Mouse (Mus musculus): ENCODE results near the gene Gm11077. TPM values are rescaled to one million over a fixed set of nuclear protein-coding genes. Genes with fewer than 3 reads are reported as not detected.

Gm11077 gene
- polyA plus RNA-seq, 1 experiment from 2014 or later = not detected

- ATAC-seq (ENCODE audit: insufficient read depth) (no peak), DNase-seq (peak; percentile 53)
- Histone ChIP-seq H3K4me2 (no peak overlapping the region), H3K4me3 (ENCODE audit: low read depth, low read length) (no peak overlapping the region), H3K27me3 (ENCODE audit: insufficient read depth, low read length) (no peaks in the 10 kb centered on the region), H3K9ac (no peak overlapping the region), H3K9me3 (ENCODE audit: low read depth, low read length) (no peaks in the 10 kb centered on the region), H3K36me3 (ENCODE audit: insufficient read depth) (no peaks in the 10 kb centered on the region), H3K27ac (ENCODE audit: low read depth) (no peak overlapping the region), H3K4me1 (ENCODE audit: insufficient read depth) (no peaks in the 10 kb centered on the region)
- WGBS = 79% methylated on average over 11 of the region's 11 CpGs
- no peak for TF ChIP-seq CTCF (IDR thresholded peaks at IDR 0.05; ENCODE audit: low read depth)
These were observed 31.1 kb upstream of the Gm11077 start for GRCm38 (mm10) chr6:140697994-140698393.

- H3K9ac ChIP-seq = no peak overlapping the region
- WGBS = 94% methylated on average over 1 of the region's 1 CpGs
- H3K27me3 ChIP-seq (ENCODE audit: insufficient read depth, low read length) = no peaks in the 10 kb centered on the region
- ATAC-seq (ENCODE audit: insufficient read depth) (no peak), DNase-seq (no peak)
- H3K27ac ChIP-seq (ENCODE audit: low read depth) = no peak overlapping the region
- H3K4me3 ChIP-seq (ENCODE audit: low read depth, low read length) = no peak overlapping the region
- no peak overlapping the region for H3K4me2 ChIP-seq
- H3K9me3 ChIP-seq (ENCODE audit: low read depth, low read length) = no peaks in the 10 kb centered on the region
- H3K4me1 ChIP-seq (ENCODE audit: insufficient read depth) = no peaks in the 10 kb centered on the region
- no peaks in the 10 kb centered on the region for H3K36me3 ChIP-seq (ENCODE audit: insufficient read depth)
- no peak for TF ChIP-seq CTCF (IDR thresholded peaks at IDR 0.05; ENCODE audit: low read depth)
These were observed 30.5 kb upstream of the Gm11077 start for GRCm38 (mm10) chr6:140698596-140698995.

GRCm38 (mm10) chr6:140701259-140701658, 27.8 kb upstream of the Gm11077 start:
- no peak for ATAC-seq (ENCODE audit: insufficient read depth)
- 67% methylated on average over 6 of the region's 6 CpGs for WGBS

GRCm38 (mm10) chr6:140705132-140705531, 24.0 kb upstream of the Gm11077 start:
- Histone ChIP-seq H3K27ac (ENCODE audit: low read depth) (no peak overlapping the region), H3K4me1 (ENCODE audit: insufficient read depth) (0 out of 2 replicates have a peak, but pooled peaks cover 3% of the 10 kb centered on the region), H3K4me3 (ENCODE audit: low read depth, low read length) (no peak overlapping the region), H3K9me3 (ENCODE audit: low read depth, low read length) (no peaks in the 10 kb centered on the region; the same call in 1 of the 2 replicates), H3K27me3 (ENCODE audit: insufficient read depth, low read length) (no peaks in the 10 kb centered on the region), H3K4me2 (no peak overlapping the region), H3K9ac (no peak overlapping the region), H3K36me3 (ENCODE audit: insufficient read depth) (no peaks in the 10 kb centered on the region)
- DNase-seq = no peak
- ATAC-seq (ENCODE audit: insufficient read depth) = no peak
- TF ChIP-seq CTCF (IDR thresholded peaks at IDR 0.05; ENCODE audit: low read depth) = no peak
- 86% methylated on average over 10 of the region's 10 CpGs for WGBS

More at GRCm38 (mm10) chr6:140701259-140701658, 27.8 kb upstream of the Gm11077 start:
- H3K27me3 ChIP-seq (ENCODE audit: insufficient read depth, low read length) = no peaks in the 10 kb centered on the region
- no peaks in the 10 kb centered on the region for H3K36me3 ChIP-seq (ENCODE audit: insufficient read depth)
- no peaks in the 10 kb centered on the region; the same call in 1 of the 2 replicates for H3K9me3 ChIP-seq (ENCODE audit: low read depth, low read length)
- TF ChIP-seq CTCF (IDR thresholded peaks at IDR 0.05; ENCODE audit: low read depth) = no peak
- H3K9ac ChIP-seq = no peak overlapping the region
- no peak overlapping the region for H3K4me3 ChIP-seq (ENCODE audit: low read depth, low read length)
- no peak for DNase-seq
- no peaks in the 10 kb centered on the region for H3K4me1 ChIP-seq (ENCODE audit: insufficient read depth)
- no peak overlapping the region for H3K4me2 ChIP-seq
- H3K27ac ChIP-seq (ENCODE audit: low read depth) = no peak overlapping the region

GRCm38 (mm10) chr6:140706056-140706455, 23.0 kb upstream of the Gm11077 start:
- Histone ChIP-seq H3K4me3 (ENCODE audit: low read depth, low read length) (no peak overlapping the region), H3K4me2 (no peak overlapping the region), H3K27ac (ENCODE audit: low read depth) (no peak overlapping the region), H3K27me3 (ENCODE audit: insufficient read depth, low read length) (no peaks in the 10 kb centered on the region), H3K9me3 (ENCODE audit: low read depth, low read length) (no peaks in the 10 kb centered on the region; the same call in 1 of the 2 replicates), H3K36me3 (ENCODE audit: insufficient read depth) (no peaks in the 10 kb centered on the region), H3K4me1 (ENCODE audit: insufficient read depth) (0 out of 2 replicates have a peak, but pooled peaks cover 3% of the 10 kb centered on the region), H3K9ac (no peak overlapping the region)
- WGBS = 90% methylated on average over 5 of the region's 5 CpGs
- DNase-seq (no peak), ATAC-seq (ENCODE audit: insufficient read depth) (no peak)
- no peak; the same call in 1 of the 2 replicates for TF ChIP-seq CTCF (IDR thresholded peaks at IDR 0.05; ENCODE audit: low read depth)

GRCm38 (mm10) chr6:140708059-140708458, 21.0 kb upstream of the Gm11077 start:
- Histone ChIP-seq H3K27ac (ENCODE audit: low read depth) (no peak overlapping the region), H3K9me3 (ENCODE audit: low read depth, low read length) (no peaks in the 10 kb centered on the region; the same call in 1 of the 2 replicates), H3K9ac (no peak overlapping the region), H3K27me3 (ENCODE audit: insufficient read depth, low read length) (no peaks in the 10 kb centered on the region), H3K4me2 (no peak overlapping the region), H3K4me1 (ENCODE audit: insufficient read depth) (0 out of 2 replicates have a peak, but pooled peaks cover 3% of the 10 kb centered on the region), H3K4me3 (ENCODE audit: low read depth, low read length) (no peak overlapping the region), H3K36me3 (ENCODE audit: insufficient read depth) (no peaks in the 10 kb centered on the region)
- no peak for TF ChIP-seq CTCF (IDR thresholded peaks at IDR 0.05; ENCODE audit: low read depth)
- ATAC-seq (ENCODE audit: insufficient read depth) (no peak), DNase-seq (no peak)
- 51% methylated on average over 10 of the region's 10 CpGs for WGBS

- H3K4me2 ChIP-seq = no peak overlapping the region
- no peak overlapping the region for H3K9ac ChIP-seq
- WGBS = 70% methylated on average over 6 of the region's 6 CpGs
- 0 out of 2 replicates have a peak, but pooled peaks cover 3% of the 10 kb centered on the region for H3K4me1 ChIP-seq (ENCODE audit: insufficient read depth)
- no peaks in the 10 kb centered on the region for H3K36me3 ChIP-seq (ENCODE audit: insufficient read depth)
- H3K27me3 ChIP-seq (ENCODE audit: insufficient read depth, low read length) = no peaks in the 10 kb centered on the region
- no peak for ATAC-seq (ENCODE audit: insufficient read depth)
- no peak overlapping the region for H3K27ac ChIP-seq (ENCODE audit: low read depth)
- DNase-seq = no peak
- H3K4me3 ChIP-seq (ENCODE audit: low read depth, low read length) = no peak overlapping the region
- H3K9me3 ChIP-seq (ENCODE audit: low read depth, low read length) = no peaks in the 10 kb centered on the region; the same call in 1 of the 2 replicates
- TF ChIP-seq CTCF (IDR thresholded peaks at IDR 0.05; ENCODE audit: low read depth) = peak; percentile 49
These were observed 19.5 kb upstream of the Gm11077 start for GRCm38 (mm10) chr6:140709415-140710107.

Measured in lung, embryonic 14.5 days (tissue).